24 mouse cellular contexts compared by ENCODE assay signal in the genomic region with DNA sequence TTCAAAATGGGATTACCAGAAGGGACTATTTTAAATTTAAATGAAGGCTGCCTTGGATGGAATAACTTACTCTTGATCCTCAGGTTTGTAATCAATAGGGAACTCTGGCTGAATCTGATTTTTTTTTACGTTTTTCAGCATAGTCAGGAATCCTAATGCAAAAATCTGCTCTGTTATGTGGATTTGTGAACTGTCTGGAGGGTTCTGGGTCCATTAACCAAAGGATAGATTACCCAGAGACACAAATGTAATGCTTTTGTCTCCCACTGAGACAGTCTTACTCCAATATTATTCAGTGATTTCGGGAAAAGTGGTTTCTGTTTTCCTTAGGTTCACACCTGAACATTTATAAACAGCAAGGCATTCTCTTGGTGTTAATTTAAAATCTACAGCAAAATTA.
"Had no signal": no experiment of that assay in that cellular context is flagged by ENCODE, and none has a peak within 500 bp of the region (broad histone marks: within the 10 kb centered on the region; RNA-seq: fewer than 3 reads in every experiment).

No protein-coding gene starts in this region.

- H3K9me3 ChIP-seq: heart, embryonic 10.5 days; heart, embryonic 12.5 days; hindbrain, embryonic 12.5 days; intestine, embryonic 15.5 days; limb, embryonic 10.5 days; limb, embryonic 12.5 days had no signal

- H3K36me3 ChIP-seq: heart, embryonic 10.5 days; heart, embryonic 12.5 days; hindbrain, embryonic 12.5 days; intestine, embryonic 15.5 days; limb, embryonic 10.5 days; limb, embryonic 12.5 days had no signal

- H3K9ac ChIP-seq: heart, embryonic 12.5 days; hindbrain, embryonic 12.5 days; intestine, embryonic 15.5 days; limb, embryonic 12.5 days had no signal

- H3K4me3 ChIP-seq: gastrocnemius, adult 2 months; heart, embryonic 10.5 days; heart, embryonic 12.5 days; hindbrain, embryonic 12.5 days; intestine, embryonic 15.5 days; layer of hippocampus, adult 2 months; left cerebral cortex, adult 2 months; limb, embryonic 10.5 days; limb, embryonic 12.5 days had no signal

- H3K27ac ChIP-seq: gastrocnemius, adult 2 months; heart, embryonic 10.5 days; hindbrain, embryonic 12.5 days; intestine, embryonic 15.5 days; layer of hippocampus, adult 2 months; left cerebral cortex, adult 2 months; limb, embryonic 10.5 days; limb, embryonic 12.5 days had no signal

- ATAC-seq: forebrain, embryonic 16.5 days; hindbrain, embryonic 16.5 days; inflammation-experienced regulatory T-cells, adult 6 months; intestine, embryonic 15.5 days; intestine, postnatal 0 days had no signal

- H3K27me3 ChIP-seq: heart, embryonic 12.5 days; hindbrain, embryonic 12.5 days; intestine, embryonic 15.5 days; limb, embryonic 12.5 days had no signal

- H3K4me1 ChIP-seq: heart, embryonic 10.5 days; heart, embryonic 12.5 days; hindbrain, embryonic 12.5 days; intestine, embryonic 15.5 days; limb, embryonic 10.5 days; limb, embryonic 12.5 days had no signal

- H3K4me2 ChIP-seq: heart, embryonic 12.5 days; hindbrain, embryonic 12.5 days; intestine, embryonic 15.5 days; limb, embryonic 12.5 days had no signal

- DNase-seq: gastrocnemius, adult 2 months; gastrocnemius, postnatal 10 days; gastrocnemius, postnatal 25 days; heart, adult 18-20 months; heart, postnatal 10 days; heart, postnatal 4 days; kidney, adult 18-20 months; kidney, adult 8-10 months; kidney, postnatal 10 days; kidney, postnatal 25 days; kidney, postnatal 4 days; liver had no signal
